Mouse (Mus musculus) cerebellum, adult 2 months (tissue): ENCODE results near the gene Syna.

Source experiments
- CTCF ChIP-seq: fragments of 200-500 bp; IDR thresholded peaks from 2 replicates; pipeline ENCODE4 v1.5.1; 2011; ENCODE audit warnings: low read depth, mild to moderate bottlenecking, control low read depth, low read length, moderate library complexity, borderline replicate concordance; ENCODE audit not compliant: insufficient read depth
- POLR2A ChIP-seq: fragments of 200-500 bp; IDR thresholded peaks from 2 replicates; pipeline ENCODE4 v1.6.1; 2011; ENCODE audit warnings: low read length, control low read depth, borderline replicate concordance; ENCODE audit not compliant: insufficient read depth

DNA sequence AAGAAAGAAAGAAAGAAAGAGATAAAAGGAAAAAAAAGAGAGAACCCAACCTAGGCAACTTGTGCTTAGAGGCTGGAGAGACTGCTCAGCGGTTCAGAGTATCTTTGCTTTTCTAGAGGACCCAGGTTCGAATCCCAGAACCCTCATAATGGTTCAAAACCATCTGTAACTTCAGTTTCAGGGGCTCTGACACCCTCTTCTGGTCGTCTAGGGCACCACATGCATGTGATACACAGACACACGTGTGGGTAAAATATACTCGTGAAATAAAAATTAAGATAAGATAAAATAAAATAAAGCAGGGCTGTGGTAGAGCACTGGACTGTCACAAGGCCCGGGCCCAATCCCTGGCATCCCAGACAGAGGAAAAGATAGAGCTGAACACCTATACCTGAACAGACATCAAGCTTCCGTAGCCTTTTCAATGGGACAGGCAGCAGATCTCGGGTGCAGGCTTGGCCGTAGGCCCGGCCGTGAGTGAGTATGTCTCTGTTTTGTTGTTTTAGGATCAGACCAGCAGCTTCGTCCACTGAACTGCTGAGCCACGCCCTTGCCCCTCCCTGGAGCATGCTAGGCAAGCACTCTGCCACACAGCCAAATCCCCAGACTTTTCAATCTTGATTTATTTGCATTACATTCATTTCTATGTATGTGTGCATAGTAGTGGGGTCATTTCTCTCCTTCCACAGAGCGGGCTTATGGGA, 16.7 kb upstream of the Syna start:
- TF ChIP-seq POLR2A (no peak), CTCF (no peak)
